Mouse (Mus musculus) kidney, postnatal 0 days (tissue): ENCODE measurements at regions not wholly inside any gene's neighbourhood (a gene's known extent, or its start where the extent isn't known, plus 50 kb on each side); places are given as distances from the start of the nearest gene placed in this dataset.

Source experiments
- ATAC-seq: fragments of 200-750 bp; cut with Nextera tagmentation; replicated peaks from 2 replicates; pipeline ENCODE4 v1.8.0; 2017; ENCODE audit warnings: low read depth, moderate number of reproducible peaks, moderate TSS enrichment, moderate library complexity; ENCODE audit not compliant: low FRiP score
- DNase-seq: peaks from one replicate; pipeline ENCODE4 v3.0.0-alpha.2; 2016; ENCODE audit warnings: low spot score
- H3K27ac ChIP-seq: fragments of 300-500 bp; sonication (generic); 2 replicates; pipeline ENCODE4 v1.5.1; 2014; ENCODE audit warnings: mild to moderate bottlenecking
- H3K27me3 ChIP-seq: fragments of 300-500 bp; sonication (generic); 2 replicates; pipeline ENCODE4 v1.6.1; 2014; ENCODE audit warnings: low read length, mixed read lengths; ENCODE audit not compliant: insufficient read depth
- H3K36me3 ChIP-seq: fragments of 300-500 bp; sonication (generic); 2 replicates; pipeline ENCODE4 v1.6.1; 2014; ENCODE audit warnings: low read length, mixed read lengths; ENCODE audit not compliant: insufficient read depth
- H3K4me1 ChIP-seq: fragments of 300-500 bp; sonication (generic); replicated peaks from 2 replicates; pipeline ENCODE4 v1.6.1; 2014; ENCODE audit warnings: antibody characterized with exemption, low read length, mixed read lengths; ENCODE audit not compliant: insufficient read depth
- H3K4me2 ChIP-seq: fragments of 300-500 bp; sonication (generic); 2 replicates; pipeline ENCODE4 v1.6.1; 2014; ENCODE audit warnings: mild to moderate bottlenecking, low read length, moderate library complexity, mixed read lengths
- H3K4me3 ChIP-seq: fragments of 300-500 bp; sonication (generic); replicated peaks from 2 replicates; pipeline ENCODE4 v1.5.1; 2014; ENCODE audit warnings: low read depth, low read length
- H3K9ac ChIP-seq: fragments of 300-500 bp; sonication (generic); 2 replicates; pipeline ENCODE4 v1.6.1; 2014; ENCODE audit warnings: low read depth, low read length
- H3K9me3 ChIP-seq: fragments of 300-500 bp; sonication (generic); replicated peaks from 2 replicates; pipeline ENCODE4 v1.6.1; 2016; ENCODE audit warnings: low read length, inconsistent platforms, mixed read lengths
- CTCF ChIP-seq: IDR thresholded peaks from 2 replicates; pipeline ENCODE4 v1.5.1; 2016; ENCODE audit warnings: antibody characterized with exemption, low read depth, mild to moderate bottlenecking, moderate library complexity
- WGBS: fragments of 180-500 bp; shearing (Covaris S2); extraction: QIAGEN DNeasy Blood & Tissue Kit; methylation state at CpG from one replicate; pipeline ENCODE4 v1.1.7; 2014; 5-methylcytosine and 5-hydroxymethylcytosine counted together

GRCm38 (mm10) chr16:86945058-86945457 lies 408.9 kb upstream of the N6amt1 start:
- Histone ChIP-seq H3K36me3 (no peaks in the 10 kb centered on the region), H3K4me3 (no peak overlapping the region), H3K4me1 (no peaks in the 10 kb centered on the region), H3K27me3 (no peaks in the 10 kb centered on the region), H3K9me3 (no peaks in the 10 kb centered on the region), H3K9ac (no peak overlapping the region), H3K27ac (no peak overlapping the region), H3K4me2 (no peak overlapping the region)
- no peak for TF ChIP-seq CTCF
- DNase-seq (no peak), ATAC-seq (no peak)

GRCm38 (mm10) chr16:86934989-86935388 lies 419.0 kb upstream of the N6amt1 start:
- H3K27me3 ChIP-seq: no peaks in the 10 kb centered on the region
- H3K36me3 ChIP-seq: no peaks in the 10 kb centered on the region
- 70% methylated on average over 2 of the region's 2 CpGs for WGBS
- no peak overlapping the region for H3K27ac ChIP-seq
- no peak overlapping the region for H3K4me3 ChIP-seq
- no peak overlapping the region for H3K4me2 ChIP-seq
- H3K9ac ChIP-seq: no peak overlapping the region
- ATAC-seq (no peak), DNase-seq (no peak)
- no peak for TF ChIP-seq CTCF
- H3K9me3 ChIP-seq: no peaks in the 10 kb centered on the region
- no peaks in the 10 kb centered on the region for H3K4me1 ChIP-seq

GRCm38 (mm10) chr16:86932765-86933164 lies 421.2 kb upstream of the N6amt1 start:
- H3K27me3 ChIP-seq: no peaks in the 10 kb centered on the region
- no peaks in the 10 kb centered on the region for H3K9me3 ChIP-seq
- ATAC-seq (no peak), DNase-seq (no peak)
- no peak overlapping the region for H3K27ac ChIP-seq
- no peak for TF ChIP-seq CTCF
- H3K4me3 ChIP-seq: no peak overlapping the region
- 59% methylated on average over 3 of the region's 3 CpGs for WGBS
- no peak overlapping the region for H3K9ac ChIP-seq
- no peak overlapping the region for H3K4me2 ChIP-seq
- no peaks in the 10 kb centered on the region for H3K36me3 ChIP-seq
- no peaks in the 10 kb centered on the region for H3K4me1 ChIP-seq

- 24% methylated on average over 2 of the region's 2 CpGs for WGBS
- Histone ChIP-seq H3K27me3 (no peaks in the 10 kb centered on the region), H3K36me3 (no peaks in the 10 kb centered on the region), H3K27ac (no peak overlapping the region), H3K4me3 (no peak overlapping the region), H3K9ac (no peak overlapping the region), H3K4me2 (no peak overlapping the region), H3K9me3 (no peaks in the 10 kb centered on the region), H3K4me1 (no peaks in the 10 kb centered on the region)
- DNase-seq (peak; percentile 62), ATAC-seq (no peak; the same call in 1 of the 2 replicates)
- TF ChIP-seq CTCF: no peak
Measured at GRCm38 (mm10) chr16:86897967-86898710, 455.8 kb upstream of the N6amt1 start.

GRCm38 (mm10) chr16:86894982-86895381 lies 459.0 kb upstream of the N6amt1 start:
- Histone ChIP-seq H3K27ac (no peak overlapping the region), H3K4me2 (no peak overlapping the region), H3K27me3 (no peaks in the 10 kb centered on the region), H3K36me3 (no peaks in the 10 kb centered on the region), H3K4me3 (no peak overlapping the region), H3K4me1 (no peaks in the 10 kb centered on the region), H3K9ac (no peak overlapping the region), H3K9me3 (no peaks in the 10 kb centered on the region)
- 73% methylated on average over 3 of the region's 3 CpGs for WGBS
- ATAC-seq: no peak
- DNase-seq: no peak
- TF ChIP-seq CTCF: no peak

GRCm38 (mm10) chr16:86894333-86894732 lies 459.7 kb upstream of the N6amt1 start:
- ATAC-seq (no peak), DNase-seq (no peak)
- Histone ChIP-seq H3K4me1 (no peaks in the 10 kb centered on the region), H3K27me3 (no peaks in the 10 kb centered on the region), H3K9ac (no peak overlapping the region), H3K27ac (no peak overlapping the region), H3K36me3 (no peaks in the 10 kb centered on the region), H3K4me2 (no peak overlapping the region), H3K4me3 (no peak overlapping the region), H3K9me3 (no peaks in the 10 kb centered on the region)
- no peak for TF ChIP-seq CTCF
- WGBS: 62% methylated on average over 5 of the region's 5 CpGs

GRCm38 (mm10) chr16:86888421-86888820 lies 465.6 kb upstream of the N6amt1 start:
- DNase-seq: no peak
- Histone ChIP-seq H3K36me3 (no peaks in the 10 kb centered on the region), H3K4me3 (no peak overlapping the region), H3K4me1 (no peaks in the 10 kb centered on the region; the same call in 1 of the 2 replicates), H3K27ac (no peak overlapping the region), H3K9ac (no peak overlapping the region), H3K9me3 (no peaks in the 10 kb centered on the region), H3K27me3 (no peaks in the 10 kb centered on the region), H3K4me2 (no peak overlapping the region)
- TF ChIP-seq CTCF: no peak
- ATAC-seq: no peak
- WGBS: 51% methylated on average over 5 of the region's 5 CpGs
